Mouse (Mus musculus) liver, embryonic 12.5 days (tissue): ENCODE results near the gene Fam92b. TPM values are rescaled to one million over a fixed set of nuclear protein-coding genes. Genes with fewer than 3 reads are reported as not detected.

ENCODE experiments used
- ATAC-seq: fragments of 200-750 bp; cut with Nextera tagmentation; 2 replicates; pipeline ENCODE4 v1.8.0; 2017; ENCODE audit warnings: moderate number of reproducible peaks, mild to moderate bottlenecking, moderate library complexity
- H3K27ac ChIP-seq: fragments of 300-500 bp; sonication (generic); 2 replicates; pipeline ENCODE4 v1.5.1; 2016; ENCODE audit warnings: mild to moderate bottlenecking
- H3K27me3 ChIP-seq: fragments of 300-500 bp; sonication (generic); replicated peaks from 2 replicates; pipeline ENCODE4 v1.6.1; 2016; ENCODE audit warnings: mild to moderate bottlenecking, moderate library complexity
- H3K36me3 ChIP-seq: fragments of 300-500 bp; sonication (generic); 2 replicates; pipeline ENCODE4 v1.6.1; 2016; ENCODE audit warnings: mild to moderate bottlenecking, moderate library complexity
- H3K4me1 ChIP-seq: fragments of 300-500 bp; sonication (generic); 2 replicates; pipeline ENCODE4 v1.6.1; 2016
- H3K4me2 ChIP-seq: fragments of 300-500 bp; sonication (generic); 2 replicates; pipeline ENCODE4 v1.6.1; 2016; ENCODE audit warnings: mild to moderate bottlenecking, moderate library complexity
- H3K4me3 ChIP-seq: fragments of 300-500 bp; sonication (generic); 2 replicates; pipeline ENCODE4 v1.5.1; 2016; ENCODE audit warnings: mild to moderate bottlenecking, moderate library complexity
- H3K9ac ChIP-seq: fragments of 300-500 bp; sonication (generic); 2 replicates; pipeline ENCODE4 v1.6.1; 2016; ENCODE audit warnings: mild to moderate bottlenecking, moderate library complexity
- H3K9me3 ChIP-seq: fragments of 300-500 bp; sonication (generic); replicated peaks from 2 replicates; pipeline ENCODE4 v1.6.1; 2016; ENCODE audit warnings: mild to moderate bottlenecking, moderate library complexity
- WGBS: fragments of 180-500 bp; shearing (Covaris S2); methylation state at CpG from one replicate; pipeline ENCODE4 v1.1.7; 2016; ENCODE audit not compliant: insufficient replicate concordance; 5-methylcytosine and 5-hydroxymethylcytosine counted together
- polyA plus RNA-seq: library from polyadenylated mRNA; unstranded; fragments of >200 nt; fragmentation: Nextera tagmentation; extraction: Ambion mirVana; gene quantifications from 2 replicates; pipeline ENCODE4 v1.2.1, GENCODE M21; 2016

Fam92b gene
- polyA plus RNA-seq, 1 experiment from 2014 or later: not detected

DNA sequence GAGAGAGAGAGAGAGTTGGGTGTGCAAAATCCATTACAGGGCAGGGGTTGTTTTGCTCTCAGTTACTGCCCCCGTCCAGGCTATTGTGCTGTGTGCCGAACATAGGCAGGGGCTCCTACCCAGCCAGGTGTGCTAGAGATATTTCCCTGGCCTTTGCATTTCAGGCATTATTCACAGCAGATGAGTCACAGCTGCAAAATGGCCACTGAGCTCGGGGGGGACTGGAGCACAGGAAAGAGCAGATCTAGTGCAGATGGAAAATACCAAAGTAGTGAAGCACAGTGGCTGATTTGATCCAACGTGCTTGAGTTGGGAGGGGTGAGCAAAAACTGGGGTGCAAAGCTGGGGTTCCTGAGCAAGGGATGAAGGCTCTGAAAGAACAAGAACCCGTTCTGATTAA lies 56.3 kb downstream of the Fam92b start:
- Histone ChIP-seq H3K4me2 (no peak overlapping the region), H3K9ac (no peak overlapping the region), H3K9me3 (no peaks in the 10 kb centered on the region), H3K4me1 (0 out of 2 replicates have a peak, but pooled peaks cover 2% of the 10 kb centered on the region), H3K27ac (no peak overlapping the region), H3K27me3 (peaks cover 44% of the 10 kb centered on the region), H3K4me3 (no peak overlapping the region), H3K36me3 (no peaks in the 10 kb centered on the region)
- WGBS: 41% methylated on average over 5 of the region's 5 CpGs
- no peak for ATAC-seq

GRCm38 (mm10) chr8:120119931-120120330 lies 57.3 kb downstream of the Fam92b start:
- Histone ChIP-seq H3K9ac (no peak overlapping the region), H3K4me3 (no peak overlapping the region), H3K27me3 (peaks cover 54% of the 10 kb centered on the region), H3K27ac (no peak overlapping the region), H3K4me2 (no peak overlapping the region), H3K9me3 (no peaks in the 10 kb centered on the region), H3K4me1 (no peaks in the 10 kb centered on the region), H3K36me3 (no peaks in the 10 kb centered on the region)
- WGBS: 45% methylated on average over 6 of the region's 6 CpGs
- no peak for ATAC-seq

DNA sequence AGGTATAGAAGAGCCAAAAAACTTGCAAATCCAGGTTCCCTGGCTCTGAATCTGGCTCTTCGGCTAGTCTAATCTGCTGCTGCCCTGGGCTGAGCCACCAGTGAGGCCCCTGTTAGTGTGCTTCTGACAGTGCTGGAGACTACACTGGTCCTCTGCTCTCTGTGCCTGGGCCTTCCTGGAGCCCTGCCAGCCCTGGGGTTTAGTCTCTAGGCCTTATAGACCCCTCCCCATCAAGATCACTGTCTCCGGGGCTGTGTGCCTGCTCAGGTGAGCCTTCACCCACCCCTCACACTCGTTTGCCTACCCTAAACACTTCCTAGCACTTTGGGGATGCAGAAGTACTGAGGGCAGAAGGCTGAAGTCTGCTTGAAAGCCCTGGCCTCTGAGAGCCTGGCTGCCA lies 57.8 kb downstream of the Fam92b start:
- Histone ChIP-seq H3K4me3 (no peak overlapping the region), H3K36me3 (no peaks in the 10 kb centered on the region), H3K27ac (no peak overlapping the region), H3K9me3 (no peaks in the 10 kb centered on the region), H3K27me3 (peaks cover 59% of the 10 kb centered on the region), H3K4me1 (peaks cover 2% of the 10 kb centered on the region), H3K4me2 (no peak overlapping the region), H3K9ac (no peak overlapping the region)
- ATAC-seq: no peak
- 44% methylated on average over 3 of the region's 3 CpGs for WGBS

GRCm38 (mm10) chr8:120118847-120119246 lies 58.4 kb downstream of the Fam92b start:
- no peak overlapping the region for H3K27ac ChIP-seq
- H3K36me3 ChIP-seq: no peaks in the 10 kb centered on the region
- no peak overlapping the region for H3K4me3 ChIP-seq
- ATAC-seq: no peak
- 58% methylated on average over 5 of the region's 5 CpGs for WGBS
- H3K9ac ChIP-seq: no peak overlapping the region
- H3K4me1 ChIP-seq: peaks cover 8% of the 10 kb centered on the region
- peaks cover 64% of the 10 kb centered on the region for H3K27me3 ChIP-seq
- no peak overlapping the region for H3K4me2 ChIP-seq
- no peaks in the 10 kb centered on the region for H3K9me3 ChIP-seq

DNA sequence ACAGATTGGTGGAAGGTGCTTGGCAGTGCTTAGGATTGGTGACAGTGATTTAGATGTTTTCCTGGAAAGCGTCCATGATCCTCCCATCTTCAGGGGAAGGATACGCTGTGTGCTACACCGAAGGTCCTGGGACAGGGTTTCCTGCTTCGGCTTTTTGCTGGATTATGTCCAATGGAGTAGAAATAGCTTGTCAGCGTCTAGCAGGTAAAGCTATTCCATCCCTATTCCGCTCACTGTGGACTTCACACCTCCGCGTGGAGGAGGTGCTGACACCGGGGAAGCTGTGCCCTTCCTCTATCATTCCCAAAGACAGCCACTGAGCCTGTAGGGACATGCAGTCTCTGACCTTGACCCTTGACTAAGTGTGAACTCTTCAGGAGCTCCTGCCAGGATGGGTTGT lies 59.1 kb downstream of the Fam92b start:
- Histone ChIP-seq H3K9ac (no peak overlapping the region), H3K4me1 (peaks cover 12% of the 10 kb centered on the region), H3K36me3 (no peaks in the 10 kb centered on the region), H3K4me3 (no peak overlapping the region), H3K9me3 (no peaks in the 10 kb centered on the region), H3K4me2 (no peak overlapping the region), H3K27ac (no peak overlapping the region), H3K27me3 (peaks cover 64% of the 10 kb centered on the region)
- 59% methylated on average over 9 of the region's 9 CpGs for WGBS
- no peak for ATAC-seq

GRCm38 (mm10) chr8:120116600-120116999 lies 60.7 kb downstream of the Fam92b start:
- 53% methylated on average over 7 of the region's 7 CpGs for WGBS
- no peak overlapping the region for H3K4me3 ChIP-seq
- peaks cover 21% of the 10 kb centered on the region for H3K4me1 ChIP-seq
- H3K27ac ChIP-seq: no peak overlapping the region
- H3K9me3 ChIP-seq: no peaks in the 10 kb centered on the region
- no peak overlapping the region for H3K4me2 ChIP-seq
- ATAC-seq: no peak
- H3K9ac ChIP-seq: no peak overlapping the region
- no peaks in the 10 kb centered on the region for H3K36me3 ChIP-seq
- peaks cover 64% of the 10 kb centered on the region for H3K27me3 ChIP-seq

Other genes with a start within 250 kb of the Fam92b start
- gene Crispld2, start 185.0 kb downstream of the Fam92b start, polyA plus RNA-seq: 1.7 and 2.1 TPM in 2 replicates
- 26.0 and 26.1 TPM in 2 replicates for gene Zdhhc7, start 76.0 kb downstream of the Fam92b start, polyA plus RNA-seq
- gene 6430548M08Rik, start 63.3 kb downstream of the Fam92b start, polyA plus RNA-seq: 1.8 and 2.5 TPM in 2 replicates
- gene Gse1, start 51.0 kb upstream of the Fam92b start, polyA plus RNA-seq: 14.5 and 15.9 TPM in 2 replicates